Mouse (Mus musculus) urinary bladder, postnatal 10 days (tissue): ENCODE data around the gene Gm7694.

ENCODE experiments used
- DNase-seq: peaks from one replicate; pipeline ENCODE4 v3.0.0; 2022; ENCODE audit warnings: low spot score

Gene Gm7694

GRCm38 (mm10) chr1:170282415-170283129, 23.6 kb downstream of the Gm7694 start:
- no peak for DNase-seq

GRCm38 (mm10) chr1:170277016-170277415, 29.1 kb downstream of the Gm7694 start, which contains the start of gene Sh2d1b1:
Gene Sh2d1b1 (plus strand): TSS chr1:170277320.
- no peak for DNase-seq

- DNase-seq, result no peak
These were observed 32.9 kb downstream of the Gm7694 start for GRCm38 (mm10) chr1:170273252-170273651.

- no peak for DNase-seq
These were observed 35.4 kb downstream of the Gm7694 start for GRCm38 (mm10) chr1:170270696-170271095.

- DNase-seq, result no peak
These were observed 35.9 kb downstream of the Gm7694 start for GRCm38 (mm10) chr1:170270281-170270680.

GRCm38 (mm10) chr1:170255560-170255910, 50.6 kb downstream of the Gm7694 start:
- DNase-seq, result peak; percentile 57

GRCm38 (mm10) chr1:170254893-170255559, 51.1 kb downstream of the Gm7694 start:
- DNase-seq, result no peak
